Mouse (Mus musculus) c-Kit-positive CD71-negative TER-119-negative erythroid progenitor cells, embryonic 14.5 days (primary cell): ENCODE data around the gene Prss8.
A peak's percentile ranks its signal among the peaks of the same experiment; 100 is the strongest.

Experiments used
- DNase-seq: peaks from one replicate; pipeline ENCODE4 v3.0.0-alpha.2; 2013; ENCODE audit warnings: low read depth

Prss8 gene

DNA sequence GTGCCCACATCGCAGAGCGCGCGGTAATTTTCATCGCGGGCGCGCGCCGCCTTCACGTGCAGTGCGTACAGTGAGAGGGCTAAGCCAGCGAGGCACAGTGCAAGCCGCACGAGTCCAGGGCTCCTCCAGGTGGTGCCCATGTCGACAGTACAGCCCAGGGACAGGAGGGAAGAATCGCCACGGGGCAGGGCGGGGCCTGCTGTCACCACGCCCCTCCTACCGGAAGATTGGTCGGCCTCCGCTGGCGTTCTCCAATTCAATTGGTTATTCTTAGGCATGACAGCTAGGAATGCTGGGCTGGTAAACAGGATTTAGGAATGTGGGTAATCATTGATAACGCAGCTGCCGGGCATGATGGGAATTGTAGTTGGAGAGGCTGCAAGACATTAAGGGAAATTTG lies 34.5 kb downstream of the Prss8 start, which contains the start of the genes Gm21974 and Vkorc1:
Gm21974 (minus strand) TSS at position 13 of the 400 bp plus-strand sequence.
Vkorc1 (minus strand) TSS at position 176 of the 400 bp plus-strand sequence.
- peak; percentile 86 for DNase-seq

DNA sequence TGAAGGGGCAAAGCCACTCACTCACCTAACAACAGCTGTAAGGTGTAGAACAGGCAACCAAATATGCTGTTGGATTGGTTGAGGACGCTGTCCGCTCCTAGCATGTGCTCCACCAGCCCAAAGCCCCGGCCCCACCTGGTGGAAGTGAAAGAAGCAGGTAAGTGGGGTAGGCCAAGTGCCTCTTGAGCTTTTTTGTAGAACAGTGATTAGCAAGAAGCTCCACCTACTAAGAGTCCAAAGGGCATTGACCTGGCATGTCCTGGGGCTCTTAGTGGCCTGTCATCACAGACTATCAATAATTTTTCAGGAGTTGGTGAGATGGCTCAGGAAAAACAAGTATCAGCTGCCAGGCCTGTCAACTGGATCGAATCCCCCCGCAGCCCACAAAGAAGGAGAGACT lies 35.4 kb downstream of the Prss8 start:
- DNase-seq: no peak

DNA sequence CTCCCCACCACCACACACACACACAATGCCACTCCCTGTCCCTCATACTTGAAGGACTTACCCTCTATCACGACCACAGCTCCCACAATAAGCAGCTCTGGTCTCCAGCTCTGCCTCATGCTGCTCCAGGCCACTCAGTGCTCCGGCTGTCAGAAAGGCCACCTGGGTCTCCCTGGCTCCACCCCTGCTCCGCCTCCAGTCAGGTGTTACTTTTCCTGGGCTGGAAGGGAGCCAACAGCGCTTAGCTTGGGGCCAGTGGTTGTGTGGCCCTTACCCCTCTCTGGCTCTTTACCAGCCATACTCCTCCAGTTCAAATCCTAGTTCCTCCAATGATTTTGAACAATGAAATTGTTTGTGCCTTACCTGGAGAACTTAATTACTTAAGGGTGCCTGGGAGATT lies 39.1 kb downstream of the Prss8 start, which contains the start of gene Prss53:
Prss53 (minus strand) TSS at position 173 of the 400 bp plus-strand sequence.
- DNase-seq: no peak

DNA sequence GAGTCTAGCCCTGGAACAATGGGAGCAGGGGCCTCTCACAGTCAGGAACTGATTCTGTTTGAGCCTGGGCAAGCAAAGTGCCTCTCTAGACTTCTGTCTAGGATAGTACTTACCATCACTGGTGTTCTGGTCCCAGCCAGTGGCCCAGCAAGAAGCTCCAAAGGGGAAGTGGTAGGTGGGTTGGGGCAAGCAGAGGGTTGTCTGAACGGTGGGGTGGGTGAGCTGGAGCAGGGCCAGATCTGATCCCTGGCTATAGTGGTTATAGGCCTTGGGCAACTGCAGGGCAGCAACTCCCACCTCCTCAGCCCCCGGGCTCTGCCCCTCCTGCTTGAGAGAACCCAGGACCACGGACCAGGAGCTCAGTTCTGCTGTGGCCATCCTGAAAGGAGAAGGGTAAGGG lies 41.1 kb downstream of the Prss8 start:
- DNase-seq: no peak

DNA sequence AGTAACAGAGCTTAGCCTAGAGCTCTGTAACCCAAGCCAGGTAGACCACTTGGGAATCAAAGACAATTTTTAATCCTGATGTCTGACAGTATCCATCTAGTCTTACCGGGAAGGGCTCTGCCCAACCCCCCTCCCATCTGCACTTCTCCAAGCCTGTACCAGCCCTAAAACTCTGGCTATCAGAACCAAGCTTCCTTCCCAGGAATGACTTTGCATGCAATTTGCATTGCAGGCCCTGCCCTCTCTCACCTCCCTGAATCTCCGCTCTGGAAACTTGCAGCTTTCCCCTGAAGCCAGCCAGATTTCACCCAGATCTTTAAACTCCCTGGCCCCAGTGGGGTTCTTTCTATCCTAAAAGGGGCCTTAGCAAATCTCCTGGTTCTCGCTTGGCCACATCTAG lies 42.1 kb downstream of the Prss8 start:
- no peak for DNase-seq

DNA sequence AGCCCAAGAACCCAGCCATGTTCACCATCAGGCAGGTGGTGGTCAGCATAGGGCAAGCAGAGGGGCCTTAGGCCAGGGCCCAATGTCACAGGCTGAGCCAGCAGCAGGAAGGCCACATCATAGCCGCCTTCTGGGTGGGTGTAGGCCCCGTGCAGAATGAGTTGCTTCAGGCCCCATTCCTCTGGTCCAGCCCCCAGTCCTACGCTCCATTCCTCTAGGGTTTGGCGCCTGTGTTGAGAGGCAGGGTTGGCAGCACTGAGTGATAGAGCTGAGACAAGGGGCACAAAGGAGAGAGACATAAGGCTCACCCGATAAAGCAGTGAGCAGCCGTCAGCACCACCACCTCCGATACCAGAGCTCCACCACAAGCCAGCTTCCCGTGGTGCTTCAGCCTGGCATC lies 42.7 kb downstream of the Prss8 start:
- no peak for DNase-seq

DNA sequence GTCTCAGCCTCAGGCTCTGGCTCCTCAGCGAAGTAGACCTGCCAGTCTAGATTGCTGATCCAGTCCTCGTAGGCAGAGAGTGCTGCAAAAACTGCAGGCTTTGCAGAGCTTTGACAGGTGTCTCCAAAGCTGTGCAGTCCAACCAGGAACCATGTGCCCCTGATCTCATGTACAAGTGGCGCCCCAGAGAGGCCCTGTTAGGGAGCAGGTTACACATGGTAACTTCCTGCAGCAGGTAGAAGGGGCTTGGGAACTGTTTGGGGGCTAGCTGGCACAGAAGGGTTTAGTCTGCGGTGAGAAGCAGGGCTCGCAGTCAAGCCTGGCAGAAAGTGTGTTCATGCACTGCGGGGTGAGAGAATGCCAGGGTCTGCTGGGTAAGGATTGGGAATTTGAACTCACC lies 43.4 kb downstream of the Prss8 start:
- DNase-seq: no peak

DNA sequence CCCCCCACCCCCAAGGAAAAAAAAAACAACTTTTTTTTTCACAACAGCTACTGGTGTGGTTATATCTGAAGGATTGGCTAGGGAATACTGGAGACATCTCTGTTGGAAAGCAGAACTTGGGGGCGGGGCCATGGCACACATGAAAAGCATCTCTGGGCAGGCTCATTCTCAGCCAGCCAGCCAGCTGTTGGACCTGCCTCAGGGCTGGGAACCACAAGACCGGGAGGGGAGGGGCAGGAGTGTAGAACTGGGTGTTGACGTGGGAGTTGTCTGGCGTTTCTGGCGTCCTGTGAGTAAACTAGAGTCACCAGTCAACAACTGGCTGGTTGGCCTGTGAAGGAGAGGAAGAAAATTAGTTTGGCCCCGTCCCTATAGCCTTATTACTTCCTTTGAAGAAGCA lies 44.0 kb downstream of the Prss8 start:
- no peak for DNase-seq

DNA sequence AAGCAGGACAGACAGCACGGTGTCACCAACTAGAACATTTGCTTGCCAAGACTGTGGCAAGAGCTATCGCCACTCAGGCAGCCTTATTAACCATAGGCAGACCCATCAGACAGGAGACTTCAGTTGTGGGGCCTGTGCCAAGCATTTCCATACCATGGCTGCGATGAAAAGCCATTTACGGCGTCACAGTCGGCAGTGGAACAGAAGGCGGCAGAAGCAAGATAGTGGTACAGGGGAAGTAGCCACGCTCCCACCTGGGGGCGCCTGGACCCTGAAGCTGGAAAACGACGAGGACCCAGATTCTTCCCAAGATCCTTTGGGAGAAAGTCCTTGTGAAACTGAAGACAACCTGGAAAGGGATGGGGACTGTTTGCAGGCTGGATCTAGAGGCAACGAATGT lies 49.5 kb downstream of the Prss8 start:
- DNase-seq: no peak

DNA sequence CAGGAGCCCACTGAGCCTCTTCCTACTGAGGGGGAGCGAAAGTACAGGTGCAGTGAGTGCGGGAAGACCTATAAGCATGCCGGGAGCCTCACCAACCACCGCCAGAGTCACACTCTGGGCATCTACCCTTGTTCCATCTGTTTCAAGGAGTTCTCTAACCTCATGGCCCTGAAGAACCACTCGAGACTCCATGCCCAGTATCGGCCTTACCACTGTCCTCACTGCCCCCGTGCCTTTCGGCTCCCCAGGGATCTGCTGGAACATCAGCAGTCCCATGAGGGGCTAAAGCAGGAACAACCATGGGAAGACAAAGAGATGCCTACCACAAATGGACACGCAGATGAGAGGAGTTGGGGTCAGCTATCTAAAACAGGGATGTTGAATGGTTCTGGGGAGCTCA lies 50.6 kb downstream of the Prss8 start:
- no peak for DNase-seq

DNA sequence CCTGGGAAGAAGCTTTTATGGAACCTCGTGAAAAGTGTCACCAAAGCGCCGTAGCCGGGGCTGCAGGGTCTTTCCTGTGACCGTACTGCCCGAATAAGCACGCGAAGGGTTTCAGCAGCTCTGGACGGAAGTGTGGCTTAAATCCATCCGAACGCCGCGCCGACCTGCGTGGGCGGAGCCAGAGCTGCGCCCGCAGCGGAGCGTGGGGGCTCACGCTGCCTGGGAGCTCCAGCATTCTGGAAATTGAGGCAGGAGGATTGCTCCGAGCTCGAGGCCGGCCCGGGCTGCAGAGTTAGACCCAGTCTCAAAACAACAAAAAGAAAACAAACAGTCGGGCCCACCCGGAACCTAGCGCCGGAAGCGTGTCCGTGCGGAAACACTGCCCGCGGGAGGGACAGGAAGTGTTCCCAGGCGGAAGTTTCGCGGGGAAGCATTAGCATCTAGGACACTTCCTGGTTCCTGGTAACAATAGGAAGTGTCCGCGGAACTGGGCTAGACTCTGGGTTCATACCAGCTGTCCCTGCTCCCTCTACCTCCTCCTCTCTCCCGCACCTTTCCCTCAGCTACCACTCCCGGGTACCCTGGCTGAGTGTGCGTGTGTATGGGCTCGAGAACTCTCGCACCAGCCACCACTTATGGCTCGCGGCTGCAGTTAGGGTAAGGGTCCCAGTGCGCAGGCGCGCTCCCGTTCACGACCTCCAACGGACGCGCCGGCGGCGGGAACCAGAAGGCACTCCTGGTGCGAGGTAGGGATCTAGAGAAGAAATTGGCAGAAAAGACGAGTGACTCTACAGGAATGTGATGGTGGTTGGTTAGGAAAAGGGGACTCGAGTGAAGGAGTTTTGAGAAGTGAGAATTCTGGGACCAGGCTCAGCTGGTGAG lies 53.2 kb downstream of the Prss8 start, which contains the start of gene Zfp668:
Zfp668 (minus strand) TSS at position 362 of the 882 bp plus-strand sequence.
- DNase-seq: peak; percentile 88

DNA sequence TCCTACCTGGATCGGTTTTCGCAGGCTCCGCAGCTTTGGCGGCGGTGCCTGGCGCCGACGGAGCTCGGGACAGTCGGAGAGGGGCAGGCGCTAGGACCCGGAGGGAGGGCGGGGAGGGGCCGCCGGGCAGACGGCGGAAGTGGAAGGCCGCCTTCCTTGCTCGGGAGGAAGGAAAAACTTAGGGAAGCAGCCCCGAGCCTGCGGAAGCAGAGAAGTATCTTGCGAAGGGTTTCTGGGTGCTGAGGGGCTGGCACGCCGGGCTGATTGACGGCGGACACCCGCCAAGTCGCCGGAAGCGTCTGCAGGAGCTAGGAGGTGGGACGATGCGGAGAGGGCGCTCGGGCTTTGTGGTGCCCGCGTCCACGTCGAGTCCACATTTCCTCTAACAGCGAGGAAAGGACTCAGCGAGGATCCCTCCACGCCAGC lies 53.9 kb downstream of the Prss8 start, which contains the start of gene Zfp646:
Zfp646 (plus strand) TSS at position 181 of the 426 bp plus-strand sequence.
- peak; percentile 58 for DNase-seq
